Mouse (Mus musculus) ES-Bruce4 (cell line): ENCODE measurements at regions not wholly inside any gene's neighbourhood (a gene's known extent, or its start where the extent isn't known, plus 50 kb on each side); places are given as distances from the start of the nearest gene placed in this dataset.

Source experiments
- CTCF ChIP-seq: IDR thresholded peaks from one replicate; pipeline ENCODE4 v1.8.1; 2011; ENCODE audit warnings: low read depth, low read length
- EP300 ChIP-seq: IDR thresholded peaks from 2 replicates; pipeline ENCODE4 v1.6.1; 2011; ENCODE audit warnings: low read depth, low read length; ENCODE audit not compliant: insufficient read depth
- POLR2A ChIP-seq: IDR thresholded peaks from one replicate; pipeline ENCODE4 v1.8.1; 2011; ENCODE audit warnings: low read length; ENCODE audit not compliant: insufficient read depth

DNA sequence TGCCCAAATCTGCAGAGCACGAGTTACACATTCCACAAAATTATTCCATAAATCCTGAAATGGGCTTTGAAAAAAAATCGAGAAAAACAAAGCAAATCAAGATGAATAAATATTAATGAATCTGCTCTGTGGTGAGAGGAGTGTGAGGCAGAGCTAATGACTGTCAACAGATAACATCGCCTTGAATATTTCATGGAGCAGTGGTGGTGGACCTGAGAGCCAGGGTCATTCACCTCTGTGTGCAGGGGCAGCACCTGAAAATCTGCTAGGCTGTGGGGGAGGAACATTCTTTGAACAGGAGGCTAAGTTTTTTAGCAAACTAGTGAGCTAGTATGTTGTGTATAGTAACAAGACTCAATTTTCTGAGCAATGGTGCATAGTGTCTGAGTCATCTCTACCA is 276.3 kb upstream of the Plxna2 start:
- TF ChIP-seq EP300 (no peak), CTCF (no peak), POLR2A (no peak)
